Mouse (Mus musculus) kidney, embryonic 16.5 days (tissue): ENCODE results near the gene Elmod3. TPM values are rescaled to one million over a fixed set of nuclear protein-coding genes. Genes with fewer than 3 reads are reported as not detected.
"Not testable (repeated sequence)": the region's sequence is repeated elsewhere in the genome, so short reads cannot be mapped to it uniquely, and the experiment has no call there.

Experiments
- ATAC-seq: fragments of 200-750 bp; cut with Nextera tagmentation; 2 replicates; pipeline ENCODE4 v1.8.0; 2017; ENCODE audit warnings: moderate TSS enrichment; ENCODE audit not compliant: low FRiP score, low TSS enrichment
- H3K27ac ChIP-seq: fragments of 300-500 bp; sonication (generic); 2 replicates; pipeline ENCODE4 v1.5.1; 2014; ENCODE audit warnings: low read length
- H3K27me3 ChIP-seq: fragments of 300-500 bp; sonication (generic); 2 replicates; pipeline ENCODE4 v1.6.1; 2014; ENCODE audit warnings: low read length, control low read depth, mixed read lengths; ENCODE audit not compliant: insufficient read depth
- H3K36me3 ChIP-seq: fragments of 300-500 bp; sonication (generic); 2 replicates; pipeline ENCODE4 v1.6.1; 2014; ENCODE audit warnings: low read length, control low read depth, mixed read lengths; ENCODE audit not compliant: insufficient read depth
- H3K4me1 ChIP-seq: fragments of 300-500 bp; sonication (generic); 2 replicates; pipeline ENCODE4 v1.6.1; 2014; ENCODE audit warnings: low read length, control low read depth, mixed read lengths; ENCODE audit not compliant: insufficient read depth
- H3K4me2 ChIP-seq: fragments of 300-500 bp; sonication (generic); replicated peaks from 2 replicates; pipeline ENCODE4 v1.6.1; 2014; ENCODE audit warnings: low read depth, low read length
- H3K4me3 ChIP-seq: fragments of 300-500 bp; sonication (generic); 2 replicates; pipeline ENCODE4 v1.5.1; 2014; ENCODE audit warnings: mild to moderate bottlenecking, low read length
- H3K9ac ChIP-seq: fragments of 300-500 bp; sonication (generic); replicated peaks from 2 replicates; pipeline ENCODE4 v1.6.1; 2014; ENCODE audit warnings: low read length
- H3K9me3 ChIP-seq: fragments of 300-500 bp; sonication (generic); 2 replicates; pipeline ENCODE4 v1.6.1; 2016; ENCODE audit warnings: low read length, control low read depth
- WGBS: fragments of 180-500 bp; shearing (Covaris S2); extraction: QIAGEN DNeasy Blood & Tissue Kit; methylation state at CpG from one replicate; pipeline ENCODE4 v1.1.7; 2014; 5-methylcytosine and 5-hydroxymethylcytosine counted together
- polyA plus RNA-seq: library from polyadenylated mRNA; unstranded; fragments of >200 nt; fragmentation: Nextera tagmentation; extraction: Ambion mirVana; gene quantifications from 2 replicates; pipeline ENCODE4 v1.2.1, GENCODE M21; 2015

The Elmod3 gene
- polyA plus RNA-seq, 1 experiment from 2014 or later, result 18.9 TPM

DNA sequence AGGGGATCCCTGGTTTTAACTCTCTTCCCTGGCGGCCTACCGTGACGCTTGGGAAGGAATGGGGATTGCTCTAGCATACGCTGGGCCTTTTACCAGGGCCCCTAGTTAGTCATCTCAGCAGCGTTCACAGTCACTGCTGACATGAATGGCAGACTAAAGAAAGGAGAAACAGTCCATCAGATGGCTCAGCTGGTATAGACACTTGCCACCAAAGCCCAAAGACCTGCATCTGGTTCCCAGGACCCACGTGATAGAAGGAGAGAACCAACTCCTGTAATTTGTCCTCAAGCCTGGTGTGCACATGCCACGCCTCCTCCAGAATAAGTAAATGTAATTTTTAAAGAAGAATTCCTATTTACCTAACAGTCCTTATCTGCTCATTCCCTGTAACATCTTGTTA, 52.8 kb downstream of the Elmod3 start:
- WGBS, result 46% methylated on average over 7 of the region's 7 CpGs
- Histone ChIP-seq H3K9me3 (peaks cover 2% of the 10 kb centered on the region; the same call in 1 of the 2 replicates), H3K4me3 (no peak overlapping the region), H3K4me1 (peaks cover 22% of the 10 kb centered on the region), H3K27me3 (no peaks in the 10 kb centered on the region), H3K4me2 (no peak overlapping the region), H3K27ac (no peak overlapping the region), H3K36me3 (no peaks in the 10 kb centered on the region), H3K9ac (no peak overlapping the region)
- no peak for ATAC-seq

DNA sequence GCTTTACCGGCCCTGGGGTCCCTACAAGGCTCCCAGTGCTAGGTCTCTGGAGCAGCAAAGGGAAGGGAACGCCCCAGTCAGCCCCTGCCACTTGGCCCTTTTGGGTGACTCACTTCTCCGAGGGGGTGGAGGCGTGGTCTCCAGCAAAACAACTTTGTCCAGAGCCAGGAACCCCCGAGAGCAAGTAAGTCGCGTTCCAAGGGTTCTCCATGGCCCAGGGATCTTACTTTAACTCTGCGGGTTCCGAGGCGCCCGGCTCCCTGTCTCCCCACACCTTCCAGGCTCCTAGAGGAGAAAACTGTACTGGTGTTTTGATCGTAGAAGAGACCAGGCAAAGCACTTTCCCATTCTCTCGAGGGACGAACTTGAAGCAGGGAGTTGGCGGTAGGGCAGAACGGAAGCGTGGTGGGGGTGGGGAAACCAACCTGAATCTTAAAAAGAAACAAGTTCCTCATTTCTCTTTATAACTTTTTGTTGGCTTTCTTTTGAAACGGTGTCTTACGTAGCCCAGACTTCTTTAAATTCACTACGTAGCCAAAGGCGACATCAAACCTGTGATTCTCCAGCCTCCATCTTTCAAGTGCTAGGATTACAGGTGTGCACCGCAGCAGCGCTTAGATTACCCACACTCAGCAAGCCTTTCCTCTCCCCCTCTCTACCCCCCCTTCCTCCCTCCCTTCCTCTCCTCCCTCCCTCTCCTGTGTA, 53.8 kb downstream of the Elmod3 start, which contains the start of gene Capg:
Gene Capg, plus strand, starts transcription at position 109 of the 705 bp plus-strand sequence.
- WGBS, result 11% methylated on average over 23 of the region's 23 CpGs
- H3K9me3 ChIP-seq, result peaks cover 2% of the 10 kb centered on the region; the same call in 1 of the 2 replicates
- peak; percentile 57 for ATAC-seq
- H3K4me1 ChIP-seq, result peaks cover 21% of the 10 kb centered on the region; the same call in 1 of the 2 replicates
- H3K9ac ChIP-seq, result peak within 1 kb of the TSS; percentile 65
- peak within 1 kb of the TSS; percentile 51 for H3K4me2 ChIP-seq
- peak within 1 kb of the TSS; percentile 38 for H3K4me3 ChIP-seq
- no peaks in the 10 kb centered on the region for H3K36me3 ChIP-seq
- peak within 1 kb of the TSS; percentile 54 for H3K27ac ChIP-seq
- no peaks in the 10 kb centered on the region for H3K27me3 ChIP-seq

DNA sequence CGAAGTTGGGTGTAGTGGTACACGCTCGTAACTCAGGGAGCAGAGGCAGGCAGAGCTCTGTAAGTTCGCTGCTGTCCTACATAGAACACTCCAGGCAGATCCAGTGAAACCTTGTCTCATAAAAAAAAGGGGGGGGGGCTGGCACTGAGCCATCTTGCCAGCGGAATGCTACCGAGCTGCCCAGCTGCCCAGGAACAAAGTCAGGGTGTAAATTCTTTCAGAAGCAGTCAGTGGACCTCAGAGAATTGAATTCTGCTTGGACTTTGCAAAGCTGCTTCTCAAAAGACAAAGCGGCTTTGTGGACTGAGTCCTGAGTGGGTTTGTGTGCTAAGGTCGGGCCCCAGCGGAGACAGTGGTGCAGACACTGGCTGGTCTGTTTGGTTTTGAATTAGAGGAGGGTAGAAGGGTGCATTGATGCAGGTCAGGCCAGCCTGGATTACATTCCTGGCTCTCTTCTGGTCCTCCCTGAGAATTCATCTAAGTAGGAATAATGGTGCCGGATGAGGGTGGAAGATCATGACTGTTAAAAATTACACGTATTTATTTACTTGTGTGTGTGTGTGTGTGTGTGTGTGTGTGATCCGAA, 54.9 kb downstream of the Elmod3 start:
- WGBS, result 74% methylated on average over 12 of the region's 12 CpGs

DNA sequence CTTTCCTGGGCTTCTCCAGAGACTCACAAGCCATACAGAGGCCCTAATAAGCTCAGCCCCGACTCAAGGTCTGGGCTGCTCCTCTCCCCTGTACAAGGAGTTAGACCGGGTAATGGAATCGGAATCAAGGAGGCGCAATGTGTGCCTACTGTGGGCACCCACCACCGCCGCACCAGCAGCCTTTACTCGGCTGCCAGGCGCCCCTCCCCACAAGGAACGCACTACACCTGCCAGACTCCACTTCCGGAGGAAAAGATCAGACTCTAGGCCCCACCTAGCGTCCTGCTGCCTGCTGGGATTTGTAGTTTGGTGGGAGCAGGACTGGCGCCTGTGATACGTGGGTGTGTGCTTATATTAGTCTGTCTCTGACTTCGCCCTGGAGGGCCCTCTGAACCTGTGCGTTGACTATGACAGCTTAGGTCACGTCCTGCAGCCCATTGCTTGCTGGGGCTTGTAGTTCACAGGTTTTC, 59.6 kb downstream of the Elmod3 start:
- Histone ChIP-seq H3K9me3 (no peaks in the 10 kb centered on the region), H3K36me3 (no peaks in the 10 kb centered on the region), H3K4me2 (peak overlapping the region; percentile 63), H3K27ac (0 out of 2 replicates have a peak overlapping the region, but pooled peaks have one; percentile 68), H3K4me3 (peak overlapping the region; percentile 58), H3K9ac (peak overlapping the region; percentile 74), H3K4me1 (peaks cover 19% of the 10 kb centered on the region), H3K27me3 (no peaks in the 10 kb centered on the region)
- 2% methylated on average over 16 of the region's 16 CpGs for WGBS
- ATAC-seq, result peak; percentile 96

More for the DNA sequence above, 54.9 kb downstream of the Elmod3 start:
- Histone ChIP-seq H3K4me2 (no peak overlapping the region), H3K4me1 (peaks cover 16% of the 10 kb centered on the region), H3K9ac (no peak overlapping the region), H3K27ac (peak overlapping the region; percentile 54), H3K4me3 (no peak overlapping the region), H3K27me3 (no peaks in the 10 kb centered on the region), H3K9me3 (peaks cover 2% of the 10 kb centered on the region; the same call in 1 of the 2 replicates), H3K36me3 (no peaks in the 10 kb centered on the region)
- no peak for ATAC-seq

DNA sequence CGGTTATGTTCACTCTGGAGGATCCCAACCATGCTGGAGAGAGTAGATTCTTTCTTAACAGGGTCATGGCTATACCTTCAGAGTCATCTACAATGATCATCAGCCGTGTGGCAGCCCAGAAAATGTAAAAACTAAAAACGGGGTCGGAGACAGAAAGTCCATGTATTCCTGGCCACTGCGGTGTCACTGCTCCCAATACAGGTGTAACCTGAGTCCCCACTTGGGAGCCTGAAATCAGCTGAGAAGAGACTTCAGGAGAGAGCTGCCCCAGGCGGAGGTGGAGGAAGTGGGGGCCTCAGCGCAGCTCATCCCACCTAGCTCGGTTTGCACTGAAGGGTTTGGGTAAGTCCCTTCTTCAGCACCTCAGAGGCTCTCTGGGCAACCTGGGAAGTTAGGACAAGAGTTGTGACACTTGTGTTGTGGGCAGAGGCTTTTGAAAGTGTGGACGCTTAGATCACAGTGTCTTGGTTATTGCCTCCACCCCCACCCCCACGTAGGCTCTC, 60.2 kb downstream of the Elmod3 start:
- Histone ChIP-seq H3K27me3 (no peaks in the 10 kb centered on the region), H3K4me3 (peak overlapping the region; percentile 58), H3K9ac (peak overlapping the region; percentile 74), H3K9me3 (no peaks in the 10 kb centered on the region), H3K4me1 (peaks cover 17% of the 10 kb centered on the region), H3K27ac (no peak overlapping the region), H3K4me2 (peak overlapping the region; percentile 63), H3K36me3 (no peaks in the 10 kb centered on the region)
- peak; percentile 8; the same call in 1 of the 2 replicates for ATAC-seq
- WGBS, result 41% methylated on average over 10 of the region's 10 CpGs

DNA sequence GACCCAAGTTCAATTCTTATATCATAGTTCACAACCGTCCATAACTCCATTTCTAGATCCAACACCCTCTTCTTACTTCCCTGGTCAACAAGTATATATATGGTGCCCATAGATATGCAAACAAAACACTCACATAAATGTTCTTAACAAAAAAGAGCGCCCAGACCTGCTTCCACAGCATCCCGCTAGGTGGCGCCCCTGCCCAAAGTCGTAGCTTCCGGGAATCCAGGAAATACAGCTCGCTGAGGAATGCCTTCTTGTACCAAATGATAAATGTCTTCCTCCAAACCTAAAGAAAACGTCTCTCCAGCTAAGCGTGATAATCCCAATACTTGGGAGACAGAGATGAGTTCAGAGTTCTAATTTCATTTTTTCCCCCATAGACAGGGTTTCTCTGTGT, 63.0 kb downstream of the Elmod3 start:
- no peaks in the 10 kb centered on the region for H3K36me3 ChIP-seq
- H3K4me1 ChIP-seq, result peaks cover 17% of the 10 kb centered on the region
- peak overlapping the region; percentile 48 for H3K9ac ChIP-seq
- peak overlapping the region; percentile 65; the same call in 1 of the 2 replicates for H3K27ac ChIP-seq
- H3K4me2 ChIP-seq, result peak overlapping the region; percentile 30
- peaks cover under 1% of the 10 kb centered on the region; the same call in 1 of the 2 replicates for H3K9me3 ChIP-seq
- no peak for ATAC-seq
- H3K27me3 ChIP-seq, result no peaks in the 10 kb centered on the region
- WGBS, result 6% methylated on average over 9 of the region's 9 CpGs
- peak overlapping the region; percentile 7; the same call in 1 of the 2 replicates for H3K4me3 ChIP-seq

DNA sequence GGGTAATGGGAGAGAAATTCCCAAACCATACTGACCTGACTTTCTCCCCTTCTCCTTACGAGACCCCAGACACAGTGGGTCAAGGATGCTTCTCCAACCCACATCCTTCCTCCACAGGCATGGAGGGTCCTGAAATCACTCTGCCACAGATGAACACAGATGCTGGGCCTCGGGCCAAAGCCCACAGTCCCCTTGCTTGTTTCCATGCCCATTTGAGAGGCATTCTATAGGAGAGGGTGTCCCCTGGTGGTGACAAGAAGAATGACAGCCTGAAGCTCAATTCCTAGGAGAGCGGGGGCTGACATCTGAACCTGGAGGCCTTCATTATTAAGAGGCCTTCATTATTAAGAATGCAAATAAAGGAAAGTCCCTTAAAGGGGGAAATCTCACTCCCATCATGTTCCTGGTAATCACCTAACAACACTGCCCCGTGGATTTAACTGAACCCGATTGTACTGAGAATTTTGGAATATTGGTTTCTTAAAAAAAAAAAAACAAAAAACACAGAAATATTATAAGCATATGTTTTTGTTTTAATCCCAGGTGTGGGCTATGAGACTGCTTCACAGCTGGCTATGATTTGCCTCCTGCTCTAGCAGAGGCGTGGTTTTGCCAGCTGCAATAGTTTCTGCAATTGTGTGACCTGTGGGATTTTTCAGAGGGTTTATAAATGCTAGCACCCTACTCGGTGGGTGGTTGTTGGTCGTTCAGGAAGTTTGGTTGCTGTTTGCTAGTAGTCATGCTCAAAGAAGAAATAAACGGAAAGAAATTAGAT, 64.0 kb downstream of the Elmod3 start:
- Histone ChIP-seq H3K9ac (no peak overlapping the region), H3K4me1 (peaks cover 17% of the 10 kb centered on the region), H3K36me3 (no peaks in the 10 kb centered on the region), H3K27me3 (no peaks in the 10 kb centered on the region), H3K9me3 (peaks cover 3% of the 10 kb centered on the region; the same call in 1 of the 2 replicates), H3K4me2 (no peak overlapping the region), H3K27ac (peak overlapping the region; percentile 65; the same call in 1 of the 2 replicates), H3K4me3 (no peak overlapping the region)
- peak; percentile 52; the same call in 1 of the 2 replicates for ATAC-seq
- 40% methylated on average over 9 of the region's 9 CpGs for WGBS

DNA sequence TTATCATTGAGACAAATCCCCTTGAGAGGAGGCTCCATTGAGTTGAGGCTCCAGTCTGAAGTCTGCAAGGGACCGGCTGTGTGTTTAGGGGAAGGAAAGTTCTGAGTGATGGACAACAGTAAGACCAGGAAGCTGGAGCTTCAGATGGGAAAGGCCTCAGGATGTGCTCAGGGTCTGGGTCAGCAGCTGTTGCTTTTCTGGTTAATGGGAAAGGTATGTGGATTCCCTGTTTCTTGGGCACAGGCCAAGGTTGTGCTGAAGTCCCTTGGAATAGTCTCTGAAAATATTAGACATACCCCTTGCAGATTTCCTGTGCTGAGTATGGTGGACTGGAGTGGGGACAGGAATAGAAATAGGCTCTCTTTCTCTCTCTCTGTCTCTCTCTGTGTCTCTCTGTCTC, 64.7 kb downstream of the Elmod3 start:
- not testable (repeated sequence) for H3K9ac ChIP-seq, H3K4me3 ChIP-seq, H3K9me3 ChIP-seq, H3K4me2 ChIP-seq, H3K27me3 ChIP-seq, H3K36me3 ChIP-seq, H3K27ac ChIP-seq
- H3K4me1 ChIP-seq, result peaks cover 17% of the 10 kb centered on the region
- 37% methylated on average over 1 of the region's 1 CpGs for WGBS
- ATAC-seq, result peak; percentile 32

DNA sequence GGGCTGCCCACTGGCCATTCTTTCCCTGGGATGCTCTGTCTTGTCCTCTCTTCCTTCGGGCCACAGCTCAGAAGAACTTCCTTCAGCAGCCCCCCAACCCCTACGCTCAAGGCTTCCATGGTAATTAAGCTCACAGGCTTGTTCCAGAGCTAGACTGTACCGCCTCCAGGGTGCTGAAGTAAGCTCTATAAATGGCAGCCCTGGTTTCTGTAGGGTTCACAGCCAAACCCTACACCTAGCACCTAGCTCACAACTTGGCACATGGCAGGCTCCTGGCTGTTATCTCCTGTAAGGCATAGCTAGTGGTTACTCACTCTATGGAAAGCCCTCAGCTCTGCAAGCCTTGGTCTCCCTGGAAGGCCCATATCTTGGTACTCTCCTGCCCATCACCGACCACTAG, 65.6 kb downstream of the Elmod3 start:
- Histone ChIP-seq H3K27ac (no peak overlapping the region), H3K9me3 (peaks cover 3% of the 10 kb centered on the region; the same call in 1 of the 2 replicates), H3K4me2 (no peak overlapping the region), H3K36me3 (no peaks in the 10 kb centered on the region), H3K4me1 (peaks cover 9% of the 10 kb centered on the region), H3K27me3 (no peaks in the 10 kb centered on the region), H3K4me3 (no peak overlapping the region), H3K9ac (no peak overlapping the region)
- ATAC-seq, result no peak
- WGBS, result 85% methylated on average over 4 of the region's 4 CpGs
